Mouse (Mus musculus) neural tube, embryonic 15.5 days (tissue): ENCODE results near the gene Nprl3. TPM values are rescaled to one million over a fixed set of nuclear protein-coding genes. Genes with fewer than 3 reads are reported as not detected.

Experiments
- ATAC-seq: fragments of 200-750 bp; cut with Nextera tagmentation; 2 replicates; pipeline ENCODE4 v1.8.0; 2017; ENCODE audit warnings: mild to moderate bottlenecking, moderate TSS enrichment, moderate library complexity; ENCODE audit not compliant: low FRiP score
- H3K27ac ChIP-seq: fragments of 300-500 bp; sonication (generic); replicated peaks from 2 replicates; pipeline ENCODE4 v1.5.1; 2015; ENCODE audit warnings: mild to moderate bottlenecking, inconsistent platforms
- H3K27me3 ChIP-seq: fragments of 300-500 bp; sonication (generic); replicated peaks from 2 replicates; pipeline ENCODE4 v1.6.1; 2015; ENCODE audit warnings: inconsistent platforms
- H3K36me3 ChIP-seq: fragments of 300-500 bp; sonication (generic); 2 replicates; pipeline ENCODE4 v1.6.1; 2015; ENCODE audit warnings: inconsistent platforms
- H3K4me1 ChIP-seq: fragments of 300-500 bp; sonication (generic); 2 replicates; pipeline ENCODE4 v1.6.1; 2015; ENCODE audit warnings: inconsistent platforms
- H3K4me2 ChIP-seq: fragments of 300-500 bp; sonication (generic); 2 replicates; pipeline ENCODE4 v1.6.1; 2015; ENCODE audit warnings: inconsistent platforms, mild to moderate bottlenecking, moderate library complexity
- H3K4me3 ChIP-seq: fragments of 300-500 bp; sonication (generic); replicated peaks from 2 replicates; pipeline ENCODE4 v1.5.1; 2015; ENCODE audit warnings: mild to moderate bottlenecking, inconsistent platforms
- H3K9ac ChIP-seq: fragments of 300-500 bp; sonication (generic); replicated peaks from 2 replicates; pipeline ENCODE4 v1.6.1; 2015; ENCODE audit warnings: mild to moderate bottlenecking, inconsistent platforms
- H3K9me3 ChIP-seq: fragments of 300-500 bp; sonication (generic); replicated peaks from 2 replicates; pipeline ENCODE4 v1.6.1; 2016; ENCODE audit warnings: inconsistent platforms
- WGBS: fragments of 180-500 bp; shearing (Covaris S2); methylation state at CpG from one replicate; pipeline ENCODE4 v1.1.7; 2015; ENCODE audit warnings: mixed read lengths; 5-methylcytosine and 5-hydroxymethylcytosine counted together
- polyA plus RNA-seq: library from polyadenylated mRNA; unstranded; fragments of >200 nt; fragmentation: Nextera tagmentation; extraction: Ambion mirVana; gene quantifications from 2 replicates; pipeline ENCODE4 v1.2.1, GENCODE M21; 2015

Gene Nprl3
- polyA plus RNA-seq, 1 experiment from 2014 or later = 38.8 TPM

GRCm38 (mm10) chr11:32242209-32242608 lies 25.3 kb downstream of the Nprl3 start:
- Histone ChIP-seq H3K9ac (no peak overlapping the region), H3K4me2 (no peak overlapping the region), H3K36me3 (peaks cover 48% of the 10 kb centered on the region), H3K27ac (no peak overlapping the region), H3K9me3 (no peaks in the 10 kb centered on the region), H3K4me1 (peaks cover 24% of the 10 kb centered on the region), H3K4me3 (no peak overlapping the region), H3K27me3 (no peaks in the 10 kb centered on the region)
- no peak for ATAC-seq
- 83% methylated on average over 3 of the region's 3 CpGs for WGBS

GRCm38 (mm10) chr11:32241391-32241790 lies 26.1 kb downstream of the Nprl3 start:
- no peak overlapping the region for H3K27ac ChIP-seq
- H3K4me3 ChIP-seq = no peak overlapping the region

GRCm38 (mm10) chr11:32238093-32238860 lies 29.2 kb downstream of the Nprl3 start:
- Histone ChIP-seq H3K4me1 (peaks cover 54% of the 10 kb centered on the region), H3K9me3 (no peaks in the 10 kb centered on the region), H3K36me3 (peaks cover 37% of the 10 kb centered on the region), H3K27ac (peak overlapping the region; percentile 41), H3K27me3 (no peaks in the 10 kb centered on the region), H3K4me2 (no peak overlapping the region), H3K4me3 (no peak overlapping the region), H3K9ac (no peak overlapping the region)
- ATAC-seq = peak; percentile 25; the same call in 1 of the 2 replicates
- 66% methylated on average over 5 of the region's 5 CpGs for WGBS

More at GRCm38 (mm10) chr11:32241391-32241790, 26.1 kb downstream of the Nprl3 start:
- ATAC-seq = no peak
- H3K27me3 ChIP-seq = no peaks in the 10 kb centered on the region
- H3K36me3 ChIP-seq = peaks cover 40% of the 10 kb centered on the region
- peaks cover 32% of the 10 kb centered on the region for H3K4me1 ChIP-seq
- no peak overlapping the region for H3K9ac ChIP-seq
- H3K9me3 ChIP-seq = no peaks in the 10 kb centered on the region
- no peak overlapping the region for H3K4me2 ChIP-seq

- H3K9ac ChIP-seq = no peak overlapping the region
- no peaks in the 10 kb centered on the region for H3K9me3 ChIP-seq
- no peaks in the 10 kb centered on the region for H3K27me3 ChIP-seq
- peaks cover 40% of the 10 kb centered on the region for H3K36me3 ChIP-seq
- no peak overlapping the region for H3K4me3 ChIP-seq
- WGBS = 89% methylated on average over 3 of the region's 3 CpGs
- ATAC-seq = no peak
- H3K4me2 ChIP-seq = no peak overlapping the region
- H3K4me1 ChIP-seq = peaks cover 53% of the 10 kb centered on the region
- peak overlapping the region; percentile 48 for H3K27ac ChIP-seq
These were observed 30.1 kb downstream of the Nprl3 start for GRCm38 (mm10) chr11:32237411-32237795.

- Histone ChIP-seq H3K9ac (no peak overlapping the region), H3K36me3 (peaks cover 43% of the 10 kb centered on the region), H3K9me3 (no peaks in the 10 kb centered on the region), H3K4me3 (no peak overlapping the region), H3K4me2 (no peak overlapping the region), H3K27ac (peak overlapping the region; percentile 68), H3K4me1 (peaks cover 53% of the 10 kb centered on the region), H3K27me3 (no peaks in the 10 kb centered on the region)
- no peak for ATAC-seq
- 58% methylated on average over 9 of the region's 9 CpGs for WGBS
These were observed 30.6 kb downstream of the Nprl3 start for GRCm38 (mm10) chr11:32236712-32237410.

- no peaks in the 10 kb centered on the region for H3K27me3 ChIP-seq
- H3K9me3 ChIP-seq = no peaks in the 10 kb centered on the region
- WGBS = 64% methylated on average over 2 of the region's 2 CpGs
- no peak overlapping the region for H3K9ac ChIP-seq
- ATAC-seq = peak; percentile 5; the same call in 1 of the 2 replicates
- H3K4me2 ChIP-seq = no peak overlapping the region
- peaks cover 53% of the 10 kb centered on the region for H3K4me1 ChIP-seq
- H3K27ac ChIP-seq = peak overlapping the region; percentile 68
- H3K36me3 ChIP-seq = peaks cover 43% of the 10 kb centered on the region
- no peak overlapping the region for H3K4me3 ChIP-seq
These were observed 31.4 kb downstream of the Nprl3 start for GRCm38 (mm10) chr11:32236132-32236531.

GRCm38 (mm10) chr11:32235646-32236045 lies 31.9 kb downstream of the Nprl3 start:
- Histone ChIP-seq H3K9ac (no peak overlapping the region), H3K4me1 (peaks cover 53% of the 10 kb centered on the region), H3K27ac (peak overlapping the region; percentile 68), H3K27me3 (no peaks in the 10 kb centered on the region), H3K4me3 (no peak overlapping the region), H3K36me3 (peaks cover 44% of the 10 kb centered on the region), H3K9me3 (no peaks in the 10 kb centered on the region), H3K4me2 (no peak overlapping the region)
- peak; percentile 65 for ATAC-seq
- WGBS = 31% methylated on average over 3 of the region's 3 CpGs

GRCm38 (mm10) chr11:32234816-32235485 lies 32.6 kb downstream of the Nprl3 start:
- peaks cover 53% of the 10 kb centered on the region for H3K4me1 ChIP-seq
- H3K27me3 ChIP-seq = no peaks in the 10 kb centered on the region
- no peak for ATAC-seq
- H3K27ac ChIP-seq = peak overlapping the region; percentile 68
- H3K9ac ChIP-seq = no peak overlapping the region
- no peak overlapping the region for H3K4me2 ChIP-seq
- H3K36me3 ChIP-seq = peaks cover 43% of the 10 kb centered on the region
- no peak overlapping the region for H3K4me3 ChIP-seq
- H3K9me3 ChIP-seq = no peaks in the 10 kb centered on the region
- 89% methylated on average over 6 of the region's 6 CpGs for WGBS

GRCm38 (mm10) chr11:32233895-32234294 lies 33.6 kb downstream of the Nprl3 start:
- Histone ChIP-seq H3K4me1 (peaks cover 53% of the 10 kb centered on the region), H3K4me3 (no peak overlapping the region), H3K36me3 (peaks cover 38% of the 10 kb centered on the region), H3K4me2 (no peak overlapping the region), H3K9ac (no peak overlapping the region), H3K27ac (no peak overlapping the region; the same call in 1 of the 2 replicates), H3K27me3 (no peaks in the 10 kb centered on the region), H3K9me3 (no peaks in the 10 kb centered on the region)
- ATAC-seq = no peak
- 85% methylated on average over 3 of the region's 3 CpGs for WGBS

- peaks cover 45% of the 10 kb centered on the region for H3K36me3 ChIP-seq
These were observed 34.7 kb downstream of the Nprl3 start for GRCm38 (mm10) chr11:32232848-32233247.

GRCm38 (mm10) chr11:32231125-32231524 lies 36.4 kb downstream of the Nprl3 start:
- 92% methylated on average over 2 of the region's 2 CpGs for WGBS
- H3K36me3 ChIP-seq = peaks cover 45% of the 10 kb centered on the region
- no peak overlapping the region for H3K4me2 ChIP-seq
- no peaks in the 10 kb centered on the region for H3K27me3 ChIP-seq
- peaks cover 55% of the 10 kb centered on the region for H3K4me1 ChIP-seq
- no peak overlapping the region for H3K9ac ChIP-seq
- H3K9me3 ChIP-seq = no peaks in the 10 kb centered on the region
- no peak for ATAC-seq
- H3K4me3 ChIP-seq = no peak overlapping the region
- no peak overlapping the region for H3K27ac ChIP-seq

More at GRCm38 (mm10) chr11:32232848-32233247, 34.7 kb downstream of the Nprl3 start:
- H3K4me2 ChIP-seq = no peak overlapping the region
- H3K9ac ChIP-seq = no peak overlapping the region
- no peak for ATAC-seq
- no peaks in the 10 kb centered on the region for H3K9me3 ChIP-seq
- H3K27ac ChIP-seq = no peak overlapping the region
- no peak overlapping the region for H3K4me3 ChIP-seq
- peaks cover 57% of the 10 kb centered on the region for H3K4me1 ChIP-seq
- 71% methylated on average over 10 of the region's 10 CpGs for WGBS
- no peaks in the 10 kb centered on the region for H3K27me3 ChIP-seq
